21 mouse cellular contexts compared by ENCODE assay signal in the genomic region with DNA sequence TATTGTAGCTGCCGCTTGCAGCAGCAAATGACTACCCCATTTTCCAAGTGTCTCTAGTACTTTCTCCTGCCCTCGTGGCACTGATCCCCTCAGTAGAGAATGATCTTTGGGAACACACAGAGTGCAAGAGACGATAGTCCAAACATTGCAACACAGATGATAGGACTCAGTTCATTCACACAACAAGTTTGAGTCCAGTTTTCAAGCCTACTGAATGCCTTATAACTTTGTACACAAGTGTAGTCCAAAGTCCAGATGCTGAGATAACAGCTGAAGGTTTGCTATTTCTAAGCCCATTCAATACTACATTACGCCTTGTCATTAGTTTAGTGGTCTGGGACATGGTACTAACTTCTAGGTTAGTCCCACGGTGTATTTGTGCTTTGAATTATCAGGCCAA.
"Had no signal": no experiment of that assay in that cellular context is flagged by ENCODE, and none has a peak within 500 bp of the region (broad histone marks: within the 10 kb centered on the region; RNA-seq: fewer than 3 reads in every experiment).

No protein-coding gene starts in this region.

- H3K4me3 ChIP-seq: kidney, embryonic 15.5 days; left cerebral cortex, adult 2 months; limb, embryonic 12.5 days; limb, embryonic 15.5 days; liver, embryonic 15.5 days; lung, embryonic 15.5 days; stomach, embryonic 15.5 days had no signal

- H3K27me3 ChIP-seq: limb, embryonic 12.5 days; limb, embryonic 15.5 days; liver, embryonic 15.5 days; lung, embryonic 15.5 days; stomach, embryonic 15.5 days had no signal

- H3K4me2 ChIP-seq: kidney, embryonic 15.5 days; limb, embryonic 12.5 days; limb, embryonic 15.5 days; liver, embryonic 15.5 days; lung, embryonic 15.5 days; midbrain, embryonic 11.5 days; stomach, embryonic 15.5 days had no signal

- H3K9me3 ChIP-seq: kidney, embryonic 15.5 days; limb, embryonic 12.5 days; limb, embryonic 15.5 days; liver, embryonic 15.5 days; lung, embryonic 15.5 days; stomach, embryonic 15.5 days had no signal

- DNase-seq: kidney, adult 11 months; kidney, adult 8-10 months; kidney, postnatal 10 days; kidney, postnatal 36 days; layer of hippocampus, postnatal 36 days; left cerebral cortex, postnatal 4 days; lung, postnatal 10 days; lung, postnatal 36 days; midbrain, embryonic 14.5 days; right cerebral cortex, postnatal 4 days; spleen, adult 18-20 months; thymus, adult 18-20 months; thymus, postnatal 36 days had no signal

- H3K36me3 ChIP-seq: kidney, embryonic 15.5 days; limb, embryonic 12.5 days; limb, embryonic 15.5 days; liver, embryonic 15.5 days; lung, embryonic 15.5 days; stomach, embryonic 15.5 days had no signal

- H3K27ac ChIP-seq: kidney, embryonic 15.5 days; left cerebral cortex, adult 2 months; limb, embryonic 12.5 days; liver, embryonic 15.5 days; lung, embryonic 15.5 days; stomach, embryonic 15.5 days had no signal

- H3K4me1 ChIP-seq: kidney, embryonic 15.5 days; limb, embryonic 12.5 days; limb, embryonic 15.5 days; liver, embryonic 15.5 days; lung, embryonic 15.5 days; stomach, embryonic 15.5 days had no signal

- H3K9ac ChIP-seq: kidney, embryonic 15.5 days; limb, embryonic 12.5 days; limb, embryonic 15.5 days; liver, embryonic 15.5 days; lung, embryonic 15.5 days; stomach, embryonic 15.5 days had no signal
